Mouse (Mus musculus) limb, embryonic 14.5 days (tissue): ENCODE results near the gene Rnf225. TPM values are rescaled to one million over a fixed set of nuclear protein-coding genes. Genes with fewer than 3 reads are reported as not detected.
"Not testable (repeated sequence)": the region's sequence is repeated elsewhere in the genome, so short reads cannot be mapped to it uniquely, and the experiment has no call there.

Experiments used
- ATAC-seq: fragments of 200-750 bp; cut with Nextera tagmentation; 2 replicates; pipeline ENCODE4 v1.8.0; 2017; ENCODE audit warnings: low read depth, moderate number of reproducible peaks, moderate TSS enrichment; ENCODE audit not compliant: low FRiP score
- DNase-seq: peaks from one replicate; pipeline ENCODE4 v3.0.0-alpha.2; 2015; ENCODE audit warnings: low spot score
- H3K27ac ChIP-seq: fragments of 300-500 bp; sonication (generic); replicated peaks from 2 replicates; pipeline ENCODE4 v1.5.1; 2014; ENCODE audit warnings: low read depth, mild to moderate bottlenecking, low read length, moderate library complexity, mixed read lengths
- H3K27me3 ChIP-seq: fragments of 300-500 bp; sonication (generic); 2 replicates; pipeline ENCODE4 v1.6.1; 2014; ENCODE audit warnings: low read length, mixed read lengths; ENCODE audit not compliant: control insufficient read depth, insufficient read depth
- H3K36me3 ChIP-seq: fragments of 300-500 bp; sonication (generic); 2 replicates; pipeline ENCODE4 v1.6.1; 2014; ENCODE audit warnings: mild to moderate bottlenecking, low read length, moderate library complexity, mixed read lengths; ENCODE audit not compliant: control insufficient read depth, insufficient read depth
- H3K4me1 ChIP-seq: fragments of 300-500 bp; sonication (generic); 2 replicates; pipeline ENCODE4 v1.6.1; 2014; ENCODE audit warnings: antibody characterized with exemption, low read length, mixed read lengths; ENCODE audit not compliant: control insufficient read depth, insufficient read depth
- H3K4me2 ChIP-seq: fragments of 300-500 bp; sonication (generic); replicated peaks from 2 replicates; pipeline ENCODE4 v1.6.1; 2014; ENCODE audit warnings: low read depth, mild to moderate bottlenecking, low read length, moderate library complexity; ENCODE audit not compliant: severe bottlenecking
- H3K4me3 ChIP-seq: fragments of 300-500 bp; sonication (generic); replicated peaks from 2 replicates; pipeline ENCODE4 v1.5.1; 2014; ENCODE audit warnings: low read length
- H3K9ac ChIP-seq: fragments of 300-500 bp; sonication (generic); 2 replicates; pipeline ENCODE4 v1.6.1; 2014; ENCODE audit warnings: mild to moderate bottlenecking, low read depth, low read length, moderate library complexity; ENCODE audit not compliant: severe bottlenecking
- H3K9me3 ChIP-seq: fragments of 300-500 bp; sonication (generic); 2 replicates; pipeline ENCODE4 v1.6.1; 2016; ENCODE audit warnings: low read length; ENCODE audit not compliant: control insufficient read depth
- POLR2A ChIP-seq: fragments of 200-500 bp; IDR thresholded peaks from 2 replicates; pipeline ENCODE4 v1.8.0; 2012; ENCODE audit warnings: inconsistent platforms, mild to moderate bottlenecking, moderate library complexity, borderline replicate concordance; ENCODE audit not compliant: insufficient read depth, insufficient read length; ENCODE audit errors: extremely low read depth
- WGBS: fragments of 180-500 bp; shearing (Covaris S2); extraction: QIAGEN DNeasy Blood & Tissue Kit; methylation state at CpG from one replicate; pipeline ENCODE4 v1.1.7; 2014; 5-methylcytosine and 5-hydroxymethylcytosine counted together
- polyA plus RNA-seq, 2 experiments: library from polyadenylated mRNA; depleted of rRNA in 1 of 2; stranded (reverse) in 1 of 2; unstranded in 1 of 2; fragments of >200 nt; fragmentation: Nextera tagmentation in 1 of 2; extraction: Ambion mirVana in 1 of 2; gene quantifications; 2 replicates each; pipeline versions ENCODE4 v1.2.1 to v1.2.3; 2012 to 2014

Gene Rnf225
- polyA plus RNA-seq (2012; rRNA removed): 1.8 and 2.3 TPM in 2 replicates
- polyA plus RNA-seq (2014; fragmentation: Nextera tagmentation; extraction: Ambion mirVana): 0.83 and 0.86 TPM in 2 replicates

DNA sequence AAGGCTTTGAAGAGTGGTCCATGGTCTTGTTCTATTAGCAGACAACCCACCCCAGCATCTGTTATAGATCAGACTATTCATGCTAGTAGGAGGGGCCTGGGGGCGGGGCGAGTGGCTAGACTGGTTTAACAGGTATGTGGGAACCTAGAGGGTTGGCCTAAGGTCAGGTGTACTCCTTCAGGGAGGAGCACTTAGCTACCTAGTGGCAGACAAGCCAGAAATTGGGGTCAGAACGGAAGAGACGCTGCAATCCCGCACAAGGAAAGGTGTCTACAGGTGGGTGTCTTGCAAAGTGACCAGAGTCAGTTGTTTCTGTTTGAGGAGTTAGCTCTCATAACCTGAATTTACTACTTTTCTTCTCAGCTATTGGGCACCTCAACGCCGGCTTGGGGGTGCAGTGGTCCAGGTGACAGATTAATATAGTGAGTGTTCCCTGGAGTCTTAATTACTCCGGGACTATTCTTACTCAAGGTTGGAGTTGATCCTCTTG lies at the start of gene Rnf225:
Gene Rnf225 (plus strand): TSS at position 226 of the 490 bp plus-strand sequence.
- Histone ChIP-seq H3K9me3 (no peaks in the 10 kb centered on the region), H3K4me1 (peaks cover 10% of the 10 kb centered on the region), H3K36me3 (peaks cover 42% of the 10 kb centered on the region), H3K27me3 (peaks cover 25% of the 10 kb centered on the region; the same call in 1 of the 2 replicates), H3K9ac (peak within 1 kb of the TSS; percentile 45), H3K27ac (no peak within 1 kb of the TSS), H3K4me3 (peak within 1 kb of the TSS; percentile 36), H3K4me2 (peak within 1 kb of the TSS; percentile 53)
- WGBS: 20% methylated on average over 8 of the region's 8 CpGs
- peak; percentile 10; the same call in 1 of the 2 replicates for ATAC-seq
- no peak for TF ChIP-seq POLR2A
- DNase-seq: peak; percentile 40

DNA sequence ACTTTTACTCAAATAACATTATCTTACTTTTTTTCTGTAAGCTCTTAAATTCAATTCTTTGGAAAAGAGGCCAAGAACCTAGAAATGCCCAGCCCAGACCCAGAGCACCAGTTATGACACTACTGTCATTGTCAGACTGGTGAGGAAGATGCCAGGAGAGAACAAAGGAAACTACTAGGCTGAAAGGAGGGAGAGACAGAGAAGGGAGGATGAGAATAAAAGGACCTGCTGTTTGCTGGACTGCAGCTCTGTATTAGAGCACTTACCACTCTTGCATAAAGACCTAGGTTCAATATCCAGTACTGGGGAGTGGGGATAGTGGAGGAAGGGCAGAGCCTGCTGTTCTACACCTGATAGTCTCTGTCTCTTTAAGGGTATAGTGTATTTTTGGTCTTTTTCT lies 47.2 kb upstream of the Rnf225 start:
- no peak overlapping the region for H3K27ac ChIP-seq
- peaks cover 10% of the 10 kb centered on the region for H3K4me1 ChIP-seq
- no peak overlapping the region for H3K4me3 ChIP-seq
- H3K9me3 ChIP-seq: no peaks in the 10 kb centered on the region
- no peaks in the 10 kb centered on the region for H3K27me3 ChIP-seq
- TF ChIP-seq POLR2A: no peak
- no peak overlapping the region for H3K4me2 ChIP-seq
- DNase-seq (no peak), ATAC-seq (no peak)
- H3K36me3 ChIP-seq: peaks cover 9% of the 10 kb centered on the region
- H3K9ac ChIP-seq: no peak overlapping the region

DNA sequence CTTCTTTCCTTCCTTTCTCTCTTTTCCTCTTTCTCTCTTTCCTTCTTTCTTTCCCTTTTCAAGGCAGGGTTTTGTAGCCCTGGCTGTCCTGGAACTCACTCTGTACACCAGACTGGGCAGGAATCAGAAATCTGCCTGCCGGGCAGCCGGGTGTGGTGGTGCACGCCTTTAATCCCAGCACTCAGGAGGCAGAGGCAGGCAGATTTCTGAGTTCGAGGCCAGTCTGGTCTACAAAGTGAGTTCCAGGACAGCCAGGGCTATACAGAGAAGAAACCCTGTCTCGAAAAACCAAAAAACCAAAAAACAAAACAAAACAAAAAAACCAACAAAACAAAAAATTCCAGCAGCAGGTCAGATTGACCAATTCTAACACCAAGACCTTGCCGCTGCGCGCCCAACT lies 46.7 kb upstream of the Rnf225 start:
- Histone ChIP-seq H3K36me3 (peaks cover 13% of the 10 kb centered on the region), H3K9ac (peak overlapping the region; percentile 87), H3K4me2 (peak overlapping the region; percentile 89), H3K4me3 (peak overlapping the region; percentile 79)
- ATAC-seq, DNase-seq, H3K27me3 ChIP-seq, H3K27ac ChIP-seq, H3K4me1 ChIP-seq, H3K9me3 ChIP-seq: not testable (repeated sequence)
- WGBS: 43% methylated on average over 8 of the region's 8 CpGs

DNA sequence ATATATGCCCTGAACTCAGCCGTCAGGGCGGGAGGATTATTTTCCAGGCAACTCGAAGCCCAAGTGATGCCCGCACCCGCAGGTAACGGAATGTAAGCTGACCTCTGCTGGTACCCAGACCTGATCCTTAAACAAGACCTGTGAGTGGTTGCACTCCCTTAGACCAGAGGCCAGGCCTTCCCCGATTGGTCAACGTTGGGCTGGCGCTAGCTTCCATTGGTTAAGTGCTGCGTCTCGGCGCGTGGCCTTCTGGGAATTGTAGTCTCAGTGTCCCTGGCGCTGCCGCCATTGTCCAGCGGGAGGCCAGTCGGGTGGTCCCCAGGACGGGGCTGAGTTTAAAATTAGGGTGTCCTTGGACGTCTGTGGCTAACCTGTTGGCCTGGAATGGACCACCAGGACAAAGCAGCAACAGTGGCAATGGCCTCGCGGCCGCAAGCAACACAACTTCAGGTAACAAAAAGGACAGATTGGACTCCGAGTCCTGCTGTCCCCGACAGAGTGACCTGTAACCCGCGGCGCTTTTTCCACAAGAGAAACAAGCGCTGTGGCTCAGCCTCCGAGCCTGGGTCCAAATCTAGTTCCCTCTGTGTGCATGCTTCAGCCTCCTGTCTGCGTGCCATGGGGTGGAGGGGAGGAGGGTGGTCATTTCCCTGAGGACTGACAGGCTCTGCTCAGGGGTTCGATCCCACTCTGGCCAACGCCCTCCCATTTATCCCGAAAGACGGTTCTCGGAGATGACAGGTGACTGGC lies 46.1 kb upstream of the Rnf225 start, which contains the start of gene Zfp128:
Gene Zfp128 (plus strand): TSS at position 267 of the 750 bp plus-strand sequence.
- no peaks in the 10 kb centered on the region for H3K27me3 ChIP-seq
- H3K9me3 ChIP-seq: no peaks in the 10 kb centered on the region
- 0 out of 2 replicates have a peak within 1 kb of the TSS, but pooled peaks have one; percentile 33 for H3K27ac ChIP-seq
- DNase-seq (peak; percentile 97), ATAC-seq (peak; percentile 100)
- peaks cover 19% of the 10 kb centered on the region for H3K36me3 ChIP-seq
- peak within 1 kb of the TSS; percentile 79 for H3K4me3 ChIP-seq
- TF ChIP-seq POLR2A: peak; percentile 90; the same call in 1 of the 2 replicates
- peak within 1 kb of the TSS; percentile 87 for H3K9ac ChIP-seq
- peaks cover 10% of the 10 kb centered on the region for H3K4me1 ChIP-seq
- peak within 1 kb of the TSS; percentile 89 for H3K4me2 ChIP-seq
- WGBS: 4% methylated on average over 35 of the region's 35 CpGs

DNA sequence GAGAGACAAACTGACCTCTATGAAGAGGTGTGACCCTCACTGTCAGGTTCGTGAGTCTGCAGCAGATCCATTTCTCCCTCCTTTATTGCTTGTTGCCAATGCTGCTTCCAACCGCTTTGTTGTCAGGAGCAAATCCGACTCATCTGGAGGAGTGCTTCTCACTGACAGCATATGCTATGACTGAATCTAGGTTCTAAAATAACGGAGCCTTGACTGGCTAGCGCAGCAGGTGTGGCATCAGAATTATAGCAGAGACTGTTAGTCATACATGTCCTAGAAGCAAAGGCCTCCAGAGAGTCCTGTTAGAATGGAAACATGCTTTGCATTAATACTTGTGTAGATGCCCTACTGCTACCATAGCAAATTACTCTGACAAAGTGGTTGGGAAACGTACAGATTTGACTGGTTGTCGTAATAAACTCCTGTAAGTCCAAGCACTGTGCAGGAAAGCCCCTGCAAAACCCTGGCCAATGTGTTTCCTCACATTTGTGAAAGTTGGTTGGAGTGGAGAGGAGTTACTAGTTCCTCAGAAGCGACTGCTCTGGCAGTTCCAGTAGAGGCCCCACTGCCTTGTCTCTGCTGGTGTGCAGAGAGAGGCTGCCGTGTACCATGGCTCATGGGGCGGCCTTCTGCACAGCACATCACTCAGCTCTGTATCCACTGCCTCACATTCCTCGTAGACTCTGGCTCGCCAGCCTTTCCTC lies 40.5 kb upstream of the Rnf225 start:
- H3K9me3 ChIP-seq: no peaks in the 10 kb centered on the region
- H3K9ac ChIP-seq: no peak overlapping the region
- WGBS: 90% methylated on average over 12 of the region's 12 CpGs
- no peak for TF ChIP-seq POLR2A
- no peaks in the 10 kb centered on the region for H3K27me3 ChIP-seq
- no peak for DNase-seq
- ATAC-seq: no peak
- peaks cover 68% of the 10 kb centered on the region for H3K36me3 ChIP-seq
- H3K4me3 ChIP-seq: no peak overlapping the region
- no peak overlapping the region for H3K4me2 ChIP-seq
- H3K4me1 ChIP-seq: peaks cover 7% of the 10 kb centered on the region
- H3K27ac ChIP-seq: no peak overlapping the region
